Mouse (Mus musculus) midbrain, embryonic 12.5 days (tissue): ENCODE results near the gene Smndc1. TPM values are rescaled to one million over a fixed set of nuclear protein-coding genes. Genes with fewer than 3 reads are reported as not detected.

Experiments used
- ATAC-seq: fragments of 200-750 bp; cut with Nextera tagmentation; 2 replicates; pipeline ENCODE4 v1.8.0; 2017; ENCODE audit warnings: low read depth, moderate TSS enrichment, moderate library complexity; ENCODE audit not compliant: low FRiP score
- H3K27ac ChIP-seq: fragments of 300-500 bp; sonication (generic); replicated peaks from 2 replicates; pipeline ENCODE4 v1.5.1; 2016; ENCODE audit warnings: mild to moderate bottlenecking
- H3K27me3 ChIP-seq: fragments of 300-500 bp; sonication (generic); 2 replicates; pipeline ENCODE4 v1.6.1; 2016; ENCODE audit warnings: mild to moderate bottlenecking
- H3K36me3 ChIP-seq: fragments of 300-500 bp; sonication (generic); 2 replicates; pipeline ENCODE4 v1.6.1; 2016
- H3K4me1 ChIP-seq: fragments of 300-500 bp; sonication (generic); 2 replicates; pipeline ENCODE4 v1.6.1; 2016
- H3K4me2 ChIP-seq: fragments of 300-500 bp; sonication (generic); replicated peaks from 2 replicates; pipeline ENCODE4 v1.6.1; 2016; ENCODE audit warnings: mild to moderate bottlenecking, moderate library complexity
- H3K4me3 ChIP-seq: fragments of 300-500 bp; sonication (generic); 2 replicates; pipeline ENCODE4 v1.5.1; 2016; ENCODE audit warnings: mild to moderate bottlenecking
- H3K9ac ChIP-seq: fragments of 300-500 bp; sonication (generic); replicated peaks from 2 replicates; pipeline ENCODE4 v1.6.1; 2016; ENCODE audit warnings: mild to moderate bottlenecking, moderate library complexity
- H3K9me3 ChIP-seq: fragments of 300-500 bp; sonication (generic); 2 replicates; pipeline ENCODE4 v1.6.1; 2016; ENCODE audit warnings: mild to moderate bottlenecking
- WGBS: fragments of 180-500 bp; shearing (Covaris S2); methylation state at CpG from one replicate; pipeline ENCODE4 v1.1.7; 2016; 5-methylcytosine and 5-hydroxymethylcytosine counted together
- polyA plus RNA-seq: library from polyadenylated mRNA; unstranded; fragments of >200 nt; fragmentation: Nextera tagmentation; extraction: Ambion mirVana; gene quantifications from 2 replicates; pipeline ENCODE4 v1.2.1, GENCODE M21; 2016

The Smndc1 gene
- polyA plus RNA-seq, 1 experiment from 2014 or later = 45.7 TPM

- Histone ChIP-seq H3K27me3 (no peaks in the 10 kb centered on the region), H3K4me3 (no peak overlapping the region), H3K4me2 (no peak overlapping the region), H3K27ac (no peak overlapping the region), H3K4me1 (peaks cover 13% of the 10 kb centered on the region), H3K9ac (no peak overlapping the region), H3K36me3 (peaks cover under 1% of the 10 kb centered on the region; the same call in 1 of the 2 replicates), H3K9me3 (no peaks in the 10 kb centered on the region)
- no peak for ATAC-seq
Measured at GRCm38 (mm10) chr19:53393646-53394045, 3.3 kb upstream of the Smndc1 start.

GRCm38 (mm10) chr19:53392781-53393343, 2.5 kb upstream of the Smndc1 start:
- no peak overlapping the region for H3K4me3 ChIP-seq
- no peak for ATAC-seq
- peaks cover 8% of the 10 kb centered on the region for H3K36me3 ChIP-seq
- peaks cover 13% of the 10 kb centered on the region for H3K4me1 ChIP-seq
- no peak overlapping the region for H3K9ac ChIP-seq
- H3K9me3 ChIP-seq = no peaks in the 10 kb centered on the region
- H3K27ac ChIP-seq = no peak overlapping the region
- 53% methylated on average over 8 of the region's 8 CpGs for WGBS
- H3K4me2 ChIP-seq = no peak overlapping the region
- H3K27me3 ChIP-seq = no peaks in the 10 kb centered on the region

GRCm38 (mm10) chr19:53391787-53392186, 1.4 kb upstream of the Smndc1 start:
- 84% methylated on average over 5 of the region's 5 CpGs for WGBS
- no peak for ATAC-seq
- peak overlapping the region; percentile 64 for H3K4me2 ChIP-seq
- no peaks in the 10 kb centered on the region for H3K27me3 ChIP-seq
- H3K27ac ChIP-seq = no peak overlapping the region
- H3K9me3 ChIP-seq = no peaks in the 10 kb centered on the region
- peaks cover 19% of the 10 kb centered on the region for H3K36me3 ChIP-seq
- peak overlapping the region; percentile 99 for H3K4me3 ChIP-seq
- peaks cover 13% of the 10 kb centered on the region for H3K4me1 ChIP-seq
- H3K9ac ChIP-seq = peak overlapping the region; percentile 67; the same call in 1 of the 2 replicates

GRCm38 (mm10) chr19:53391386-53391785, 1.0 kb upstream of the Smndc1 start:
- peak overlapping the region; percentile 67 for H3K9ac ChIP-seq
- no peaks in the 10 kb centered on the region for H3K9me3 ChIP-seq
- 55% methylated on average over 8 of the region's 8 CpGs for WGBS
- peaks cover 21% of the 10 kb centered on the region for H3K36me3 ChIP-seq
- peak overlapping the region; percentile 64 for H3K4me2 ChIP-seq
- peaks cover 13% of the 10 kb centered on the region for H3K4me1 ChIP-seq
- H3K27me3 ChIP-seq = no peaks in the 10 kb centered on the region
- H3K4me3 ChIP-seq = peak overlapping the region; percentile 99
- no peak overlapping the region for H3K27ac ChIP-seq
- no peak for ATAC-seq

- Histone ChIP-seq H3K4me1 (peaks cover 13% of the 10 kb centered on the region), H3K27ac (peak overlapping the region; percentile 96), H3K36me3 (peaks cover 32% of the 10 kb centered on the region), H3K27me3 (no peaks in the 10 kb centered on the region), H3K4me3 (peak overlapping the region; percentile 99), H3K4me2 (peak overlapping the region; percentile 64), H3K9ac (peak overlapping the region; percentile 97), H3K9me3 (no peaks in the 10 kb centered on the region)
- peak; percentile 90 for ATAC-seq
- under 1% methylated on average over 59 of the region's 59 CpGs for WGBS
Measured at GRCm38 (mm10) chr19:53389851-53390431, 437 bp downstream of the Smndc1 start.

GRCm38 (mm10) chr19:53389417-53389816, 961 bp downstream of the Smndc1 start:
- Histone ChIP-seq H3K4me2 (peak overlapping the region; percentile 64), H3K4me1 (peaks cover 13% of the 10 kb centered on the region), H3K36me3 (peaks cover 38% of the 10 kb centered on the region), H3K27ac (no peak overlapping the region), H3K9me3 (no peaks in the 10 kb centered on the region), H3K4me3 (peak overlapping the region; percentile 99), H3K27me3 (no peaks in the 10 kb centered on the region), H3K9ac (peak overlapping the region; percentile 97)
- WGBS = 27% methylated on average over 6 of the region's 6 CpGs
- ATAC-seq = no peak

- Histone ChIP-seq H3K27me3 (no peaks in the 10 kb centered on the region), H3K4me2 (no peak overlapping the region), H3K27ac (no peak overlapping the region), H3K36me3 (peaks cover 85% of the 10 kb centered on the region), H3K4me3 (no peak overlapping the region), H3K4me1 (no peaks in the 10 kb centered on the region), H3K9me3 (no peaks in the 10 kb centered on the region), H3K9ac (no peak overlapping the region)
- ATAC-seq = no peak
- WGBS = 97% methylated on average over 15 of the region's 15 CpGs
Measured at GRCm38 (mm10) chr19:53383336-53383735, 7.0 kb downstream of the Smndc1 start.

GRCm38 (mm10) chr19:53378421-53378820, 12.0 kb downstream of the Smndc1 start:
- 92% methylated on average over 10 of the region's 10 CpGs for WGBS
- Histone ChIP-seq H3K36me3 (peaks cover 62% of the 10 kb centered on the region), H3K9me3 (no peaks in the 10 kb centered on the region)

GRCm38 (mm10) chr19:53377652-53378051, 12.7 kb downstream of the Smndc1 start:
- WGBS = 87% methylated on average over 8 of the region's 8 CpGs
- ATAC-seq = no peak
- Histone ChIP-seq H3K4me3 (no peak overlapping the region), H3K4me2 (no peak overlapping the region), H3K9me3 (no peaks in the 10 kb centered on the region), H3K9ac (no peak overlapping the region), H3K4me1 (no peaks in the 10 kb centered on the region), H3K36me3 (peaks cover 60% of the 10 kb centered on the region), H3K27ac (no peak overlapping the region), H3K27me3 (no peaks in the 10 kb centered on the region)

More at GRCm38 (mm10) chr19:53378421-53378820, 12.0 kb downstream of the Smndc1 start:
- Histone ChIP-seq H3K4me3 (no peak overlapping the region), H3K27me3 (no peaks in the 10 kb centered on the region), H3K27ac (no peak overlapping the region), H3K4me2 (no peak overlapping the region), H3K4me1 (no peaks in the 10 kb centered on the region), H3K9ac (no peak overlapping the region)
- no peak for ATAC-seq

GRCm38 (mm10) chr19:53375816-53376215, 14.6 kb downstream of the Smndc1 start:
- H3K9ac ChIP-seq = no peak overlapping the region
- ATAC-seq = no peak
- no peak overlapping the region for H3K4me2 ChIP-seq
- peaks cover 59% of the 10 kb centered on the region for H3K36me3 ChIP-seq
- H3K27me3 ChIP-seq = no peaks in the 10 kb centered on the region
- H3K27ac ChIP-seq = no peak overlapping the region
- WGBS = 93% methylated on average over 9 of the region's 9 CpGs
- H3K4me3 ChIP-seq = no peak overlapping the region
- no peaks in the 10 kb centered on the region for H3K4me1 ChIP-seq
- no peaks in the 10 kb centered on the region for H3K9me3 ChIP-seq

GRCm38 (mm10) chr19:53375299-53375698, 15.1 kb downstream of the Smndc1 start:
- 97% methylated on average over 6 of the region's 6 CpGs for WGBS
- no peak for ATAC-seq
- no peaks in the 10 kb centered on the region for H3K27me3 ChIP-seq
- H3K27ac ChIP-seq = no peak overlapping the region
- H3K4me2 ChIP-seq = no peak overlapping the region
- no peak overlapping the region for H3K9ac ChIP-seq
- no peak overlapping the region for H3K4me3 ChIP-seq
- H3K9me3 ChIP-seq = no peaks in the 10 kb centered on the region
- peaks cover 54% of the 10 kb centered on the region for H3K36me3 ChIP-seq
- H3K4me1 ChIP-seq = no peaks in the 10 kb centered on the region

- H3K4me2 ChIP-seq = no peak overlapping the region
- H3K9me3 ChIP-seq = no peaks in the 10 kb centered on the region
- no peak overlapping the region for H3K4me3 ChIP-seq
- no peak overlapping the region for H3K9ac ChIP-seq
- H3K27me3 ChIP-seq = no peaks in the 10 kb centered on the region
- H3K36me3 ChIP-seq = peaks cover 44% of the 10 kb centered on the region
- WGBS = 87% methylated on average over 2 of the region's 2 CpGs
- no peak overlapping the region for H3K27ac ChIP-seq
- H3K4me1 ChIP-seq = 0 out of 2 replicates have a peak, but pooled peaks cover 3% of the 10 kb centered on the region
- no peak for ATAC-seq
Measured at GRCm38 (mm10) chr19:53373570-53373969, 16.8 kb downstream of the Smndc1 start.
